Mouse (Mus musculus) forebrain, postnatal 0 days (tissue): ENCODE measurements at regions not wholly inside any gene's neighbourhood (a gene's known extent, or its start where the extent isn't known, plus 50 kb on each side); places are given as distances from the start of the nearest gene placed in this dataset.
"Not testable (repeated sequence)": the region's sequence is repeated elsewhere in the genome, so short reads cannot be mapped to it uniquely, and the experiment has no call there.

Experiments
- ATAC-seq: fragments of 200-750 bp; cut with Nextera tagmentation; 2 replicates; pipeline ENCODE4 v1.8.0; 2017; ENCODE audit warnings: mild to moderate bottlenecking, moderate library complexity
- DNase-seq: peaks from one replicate; pipeline ENCODE4 v3.0.0-alpha.2; 2015
- H3K27ac ChIP-seq: fragments of 300-500 bp; sonication (generic); 2 replicates; pipeline ENCODE4 v1.5.1; 2014; ENCODE audit warnings: low read depth, mild to moderate bottlenecking, antibody characterized with exemption, low read length, moderate library complexity, mixed read lengths
- H3K27me3 ChIP-seq: fragments of 300-500 bp; sonication (generic); 2 replicates; pipeline ENCODE4 v1.6.1; 2014; ENCODE audit warnings: mild to moderate bottlenecking, low read length, mixed read lengths; ENCODE audit not compliant: insufficient read depth
- H3K36me3 ChIP-seq: fragments of 300-500 bp; sonication (generic); 2 replicates; pipeline ENCODE4 v1.6.1; 2014; ENCODE audit warnings: mild to moderate bottlenecking, moderate library complexity; ENCODE audit not compliant: insufficient read depth
- H3K4me1 ChIP-seq: fragments of 300-500 bp; sonication (generic); 2 replicates; pipeline ENCODE4 v1.6.1; 2014; ENCODE audit warnings: antibody characterized with exemption; ENCODE audit not compliant: insufficient read depth
- H3K4me2 ChIP-seq: fragments of 300-500 bp; sonication (generic); 2 replicates; pipeline ENCODE4 v1.6.1; 2014; ENCODE audit warnings: low read depth, mild to moderate bottlenecking, moderate library complexity
- H3K4me3 ChIP-seq: fragments of 300-500 bp; sonication (generic); 2 replicates; pipeline ENCODE4 v1.5.1; 2014; ENCODE audit warnings: low read depth, low read length, mixed read lengths
- H3K9ac ChIP-seq: fragments of 300-500 bp; sonication (generic); 2 replicates; pipeline ENCODE4 v1.6.1; 2014; ENCODE audit warnings: mild to moderate bottlenecking
- H3K9me3 ChIP-seq: fragments of 300-500 bp; sonication (generic); 2 replicates; pipeline ENCODE4 v1.6.1; 2016; ENCODE audit warnings: low read length
- CTCF ChIP-seq: sonication (generic); IDR thresholded peaks from 2 replicates; pipeline ENCODE4 v1.5.1; 2016; ENCODE audit warnings: antibody characterized with exemption, control low read depth, low read depth
- WGBS: fragments of 180-500 bp; shearing (Covaris S2); extraction: QIAGEN DNeasy Blood & Tissue Kit; methylation state at CpG from one replicate; pipeline ENCODE4 v1.1.7; 2014; 5-methylcytosine and 5-hydroxymethylcytosine counted together

- Histone ChIP-seq H3K4me3 (no peak overlapping the region), H3K36me3 (no peaks in the 10 kb centered on the region), H3K4me1 (no peaks in the 10 kb centered on the region), H3K27me3 (no peaks in the 10 kb centered on the region), H3K9me3 (no peaks in the 10 kb centered on the region), H3K9ac (no peak overlapping the region), H3K4me2 (no peak overlapping the region), H3K27ac (no peak overlapping the region)
- whole genome bisulfite sequencing = 95% methylated on average over 3 of the region's 3 CpGs
- DNase-seq = no peak
- no peak for TF ChIP-seq CTCF
- no peak for ATAC-seq
Measured at GRCm38 (mm10) chr8:34284576-34284975, 173.0 kb upstream of the Gm10131 start.

- WGBS = 25% methylated on average over 11 of the region's 11 CpGs
- no peaks in the 10 kb centered on the region for H3K27me3 ChIP-seq
- no peaks in the 10 kb centered on the region for H3K4me1 ChIP-seq
- no peak for TF ChIP-seq CTCF
- no peaks in the 10 kb centered on the region for H3K9me3 ChIP-seq
- H3K4me3 ChIP-seq = 0 out of 2 replicates have a peak overlapping the region, but pooled peaks have one; percentile 12
- DNase-seq (no peak), ATAC-seq (no peak)
- H3K4me2 ChIP-seq = peak overlapping the region; percentile 40
- no peak overlapping the region for H3K27ac ChIP-seq
- no peaks in the 10 kb centered on the region for H3K36me3 ChIP-seq
- no peak overlapping the region for H3K9ac ChIP-seq
Measured at GRCm38 (mm10) chr8:34280433-34280832, 168.9 kb upstream of the Gm10131 start.

DNA sequence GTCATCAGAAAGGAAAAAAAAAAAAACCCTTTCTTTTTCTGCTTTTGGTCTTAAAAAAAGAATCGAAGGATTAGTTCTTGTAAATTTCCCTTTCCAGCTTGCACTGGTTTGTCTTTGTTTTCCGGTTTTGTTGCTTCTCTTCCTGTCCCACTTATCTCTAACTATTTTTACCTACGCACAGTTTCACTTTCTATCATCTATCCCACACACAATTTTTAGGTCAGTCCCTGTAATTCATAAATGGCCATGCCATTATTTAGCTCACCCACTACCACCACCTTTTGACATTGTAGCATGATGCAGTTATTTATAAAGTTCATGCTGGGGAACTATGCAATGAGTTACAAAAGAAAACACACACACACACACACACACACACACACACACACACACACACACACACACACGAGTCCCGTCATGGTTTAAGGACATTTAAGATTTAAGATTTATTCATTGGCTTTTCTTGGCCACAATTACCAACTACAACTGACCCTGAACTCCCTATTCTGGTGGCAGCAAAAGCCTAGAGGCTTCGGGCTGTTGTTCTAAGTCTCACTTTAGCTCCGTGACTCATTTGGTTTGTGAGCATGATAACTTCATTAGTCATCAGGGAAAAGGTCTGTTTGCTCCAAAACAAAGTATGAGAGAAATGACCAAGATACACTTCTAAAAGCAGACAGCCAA, 164.6 kb upstream of the Gm10131 start:
- TF ChIP-seq CTCF = no peak
- H3K9me3 ChIP-seq = no peaks in the 10 kb centered on the region
- no peaks in the 10 kb centered on the region for H3K36me3 ChIP-seq
- 82% methylated on average over 7 of the region's 7 CpGs for WGBS
- no peaks in the 10 kb centered on the region for H3K27me3 ChIP-seq
- no peak for ATAC-seq
- no peak overlapping the region for H3K4me3 ChIP-seq
- H3K27ac ChIP-seq = no peak overlapping the region
- no peak for DNase-seq
- no peak overlapping the region for H3K4me2 ChIP-seq
- no peaks in the 10 kb centered on the region for H3K4me1 ChIP-seq
- H3K9ac ChIP-seq = no peak overlapping the region

- H3K27ac ChIP-seq, ATAC-seq, H3K4me1 ChIP-seq, H3K36me3 ChIP-seq, DNase-seq, H3K4me3 ChIP-seq, H3K27me3 ChIP-seq, H3K9me3 ChIP-seq, H3K9ac ChIP-seq, H3K4me2 ChIP-seq: not testable (repeated sequence)
- 83% methylated on average over 2 of the region's 2 CpGs for WGBS
Measured at GRCm38 (mm10) chr8:34274796-34275195, 163.3 kb upstream of the Gm10131 start.

DNA sequence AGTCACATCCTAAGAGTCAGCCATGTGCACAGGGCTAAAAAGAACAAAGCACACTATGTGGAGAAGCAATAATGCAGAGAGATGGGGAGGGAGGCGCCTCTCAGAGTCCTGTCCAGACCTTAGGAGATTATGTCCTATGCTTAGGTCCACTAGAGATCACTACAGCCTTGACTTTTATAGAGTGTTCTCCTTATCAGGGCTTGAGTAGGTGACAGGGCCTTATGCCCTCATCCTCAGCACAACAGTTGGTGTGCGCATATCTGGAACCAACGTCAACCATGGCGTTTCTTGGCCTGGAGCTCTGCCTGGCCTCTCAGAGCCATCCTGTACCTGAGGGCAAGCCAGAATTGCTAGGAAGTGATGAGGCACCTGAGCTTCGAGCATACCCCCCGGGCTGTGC, 162.6 kb upstream of the Gm10131 start:
- WGBS = 93% methylated on average over 6 of the region's 6 CpGs
- no peak for TF ChIP-seq CTCF
- no peak for ATAC-seq
- Histone ChIP-seq H3K4me1 (no peaks in the 10 kb centered on the region), H3K9ac (no peak overlapping the region), H3K9me3 (no peaks in the 10 kb centered on the region), H3K36me3 (no peaks in the 10 kb centered on the region), H3K27me3 (no peaks in the 10 kb centered on the region), H3K4me3 (no peak overlapping the region), H3K4me2 (no peak overlapping the region), H3K27ac (no peak overlapping the region)
- no peak for DNase-seq

DNA sequence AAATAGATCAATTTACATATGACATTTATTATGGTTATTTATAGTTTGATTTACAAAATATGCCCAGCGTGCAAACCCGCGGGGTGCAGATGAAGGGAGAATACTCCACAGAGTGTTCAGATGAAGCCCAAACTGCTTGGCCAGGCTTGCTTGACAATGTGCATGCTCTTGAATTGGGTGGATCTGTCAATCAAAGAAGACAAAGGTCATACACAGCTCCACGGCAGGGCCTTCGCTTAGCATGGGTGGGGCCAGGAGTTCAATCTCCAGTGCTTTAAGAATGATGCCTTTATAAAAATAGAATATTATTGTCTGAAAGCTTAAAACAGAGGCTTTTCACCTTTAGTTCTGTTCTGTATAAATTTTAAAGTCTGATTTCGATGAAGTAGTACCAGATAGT, 158.3 kb upstream of the Gm10131 start:
- no peaks in the 10 kb centered on the region for H3K36me3 ChIP-seq
- no peak for DNase-seq
- no peak for TF ChIP-seq CTCF
- H3K27me3 ChIP-seq = no peaks in the 10 kb centered on the region
- H3K4me3 ChIP-seq = no peak overlapping the region
- H3K4me1 ChIP-seq = no peaks in the 10 kb centered on the region
- ATAC-seq = no peak
- no peak overlapping the region for H3K27ac ChIP-seq
- H3K9ac ChIP-seq = no peak overlapping the region
- no peak overlapping the region for H3K4me2 ChIP-seq
- 69% methylated on average over 6 of the region's 6 CpGs for WGBS
- no peaks in the 10 kb centered on the region for H3K9me3 ChIP-seq

GRCm38 (mm10) chr8:34268806-34269520, 157.4 kb upstream of the Gm10131 start:
- no peak overlapping the region for H3K9ac ChIP-seq
- 92% methylated on average over 18 of the region's 18 CpGs for WGBS

More at GRCm38 (mm10) chr8:34268806-34269520, 157.4 kb upstream of the Gm10131 start:
- Histone ChIP-seq H3K27me3 (no peaks in the 10 kb centered on the region), H3K4me3 (no peak overlapping the region), H3K36me3 (no peaks in the 10 kb centered on the region), H3K4me2 (no peak overlapping the region), H3K4me1 (no peaks in the 10 kb centered on the region), H3K9me3 (no peaks in the 10 kb centered on the region), H3K27ac (no peak overlapping the region)
- DNase-seq (no peak), ATAC-seq (no peak)
- TF ChIP-seq CTCF = peak; percentile 13; the same call in 1 of the 2 replicates
